Mouse (Mus musculus): ENCODE measurements around the gene Cryga. TPM values are rescaled to one million over a fixed set of nuclear protein-coding genes. Genes with fewer than 3 reads are reported as not detected.

Gene Cryga
- polyA plus RNA-seq (2014; fragmentation: Illumina TruSeq; extraction: RNeasy Lipid Tissue Mini Kit (QIAGEN cat#74804); ENCODE audit: low read depth, low replicate concordance): not detected

DNA sequence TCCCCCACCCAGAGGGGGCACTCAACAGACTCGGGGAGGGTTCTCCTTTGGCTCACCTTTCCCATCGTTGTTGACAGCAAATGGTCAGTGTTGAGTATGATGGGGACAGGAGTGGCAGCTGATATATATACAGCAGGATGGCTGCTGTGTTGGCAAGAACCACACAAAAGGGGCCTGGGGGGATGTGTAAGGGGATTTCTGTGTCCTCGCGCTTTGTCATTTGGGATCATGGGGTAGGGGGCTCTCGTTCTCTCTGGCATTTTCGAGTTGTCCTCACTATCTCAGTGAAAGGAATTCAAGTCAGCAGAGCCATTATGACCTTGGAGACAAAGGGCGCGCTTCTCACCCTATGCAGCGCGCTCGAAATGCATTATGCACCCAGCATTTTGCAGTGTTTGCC, at the start of gene Cryga:
Gene Cryga, minus strand, starts transcription at position 101 of the 400 bp plus-strand sequence.

DNA sequence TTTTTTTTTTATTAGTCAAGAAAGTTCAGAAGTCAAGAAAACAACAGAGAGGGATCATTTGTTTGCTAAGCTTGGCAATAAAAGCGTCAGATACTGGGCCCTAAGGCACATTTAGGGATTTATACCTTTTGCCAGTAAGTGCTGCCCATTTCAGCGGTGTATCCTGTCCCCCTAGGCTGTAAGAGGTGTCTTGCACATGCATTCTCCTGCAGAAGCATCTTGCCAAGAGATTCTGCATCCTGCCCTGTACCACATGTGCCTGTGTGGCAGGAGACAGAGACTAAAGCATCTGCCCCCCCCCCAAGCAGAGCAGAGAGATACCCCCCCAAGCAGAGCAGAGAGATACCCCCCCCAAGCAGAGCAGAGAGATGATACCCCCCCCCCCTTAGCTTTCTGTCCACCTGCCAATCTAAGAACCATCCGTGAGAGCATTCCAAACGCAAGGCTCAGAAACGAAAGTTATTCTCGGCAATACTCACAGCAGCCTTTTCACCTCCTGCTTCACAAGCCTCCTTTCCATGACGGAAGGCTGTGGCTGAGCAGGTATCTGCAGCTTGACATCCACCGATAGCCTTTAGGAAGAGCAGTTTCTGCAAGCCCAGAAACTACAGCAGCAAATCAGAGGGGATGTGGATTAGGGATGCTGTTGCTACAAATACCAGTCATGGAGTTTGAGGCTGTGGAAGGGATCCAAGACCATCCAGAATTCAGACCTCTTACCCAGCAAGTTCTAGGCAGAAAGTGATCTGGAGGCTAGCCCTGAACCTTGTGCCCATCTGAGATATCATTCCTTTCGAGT, 19.6 kb upstream of the Cryga start, which contains the start of gene D630023F18Rik:
Gene D630023F18Rik, minus strand, starts transcription at position 641 of the 799 bp plus-strand sequence.

DNA sequence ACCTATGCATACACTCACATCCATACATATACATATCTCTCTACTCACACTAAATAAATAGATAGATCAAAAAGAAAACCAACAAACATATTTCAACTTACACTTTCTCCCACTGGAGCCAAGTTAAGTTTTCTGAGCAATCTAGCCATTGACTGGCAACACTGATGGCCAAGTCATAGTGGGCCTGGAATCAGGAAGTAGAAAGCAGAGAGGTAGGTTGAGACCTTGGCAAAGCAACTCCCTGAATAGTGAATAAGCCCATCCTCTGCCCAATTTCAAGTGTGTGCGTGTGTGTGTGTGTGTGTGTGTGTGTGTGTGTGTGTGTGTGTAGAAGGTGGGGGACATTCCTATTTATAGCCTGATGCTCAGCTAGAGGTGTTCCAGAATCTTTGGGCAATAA, 16.3 kb upstream of the Cryga start, which contains the start of gene Gm28845:
Gene Gm28845, minus strand, starts transcription at position 121 of the 400 bp plus-strand sequence.

GRCm38 (mm10) chr1:65082188-65082587, 21.0 kb downstream of the Cryga start, which contains the start of gene Crygb:
Gene Crygb, minus strand, starts transcription at chr1:65082288.

DNA sequence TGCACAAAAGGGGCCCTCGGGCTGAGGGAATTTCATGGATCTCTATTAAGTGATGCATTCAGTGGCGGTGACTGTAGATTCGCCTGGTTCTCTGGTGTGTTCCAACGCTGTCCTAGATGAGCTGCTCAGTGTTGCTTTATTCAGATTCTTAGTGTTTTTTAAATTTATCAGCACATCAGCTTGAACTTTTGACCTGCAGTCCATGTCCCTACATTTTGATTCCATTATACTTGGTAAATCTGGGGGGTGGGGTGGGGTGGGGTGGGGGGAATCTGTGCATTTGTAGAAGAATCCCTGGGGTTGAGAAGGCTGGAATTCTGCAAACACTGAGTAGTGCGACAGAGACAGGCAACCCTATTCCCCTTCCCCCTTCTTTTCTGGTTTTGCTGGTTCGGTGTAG, 29.6 kb downstream of the Cryga start, which contains the start of gene Crygc:
Gene Crygc, minus strand, starts transcription at position 101 of the 400 bp plus-strand sequence.

GRCm38 (mm10) chr1:65063352-65063751, 39.8 kb downstream of the Cryga start, which contains the start of gene Crygd:
Gene Crygd, minus strand, starts transcription at chr1:65063452.

GRCm38 (mm10) chr1:65050952-65051351, 52.2 kb downstream of the Cryga start, which contains the start of gene Cryge:
Gene Cryge, minus strand, starts transcription at chr1:65051149.

Other genes with a start within 250 kb of the Cryga start
- gene Plekhm3, start 146.5 kb downstream of the Cryga start, polyA plus RNA-seq (2014; fragmentation: Illumina TruSeq; extraction: RNeasy Lipid Tissue Mini Kit (QIAGEN cat#74804); ENCODE audit: low read depth, low replicate concordance): 2.0 TPM
- not detected for gene Akr1cl, start 70.6 kb downstream of the Cryga start, polyA plus RNA-seq (2014; fragmentation: Illumina TruSeq; extraction: RNeasy Lipid Tissue Mini Kit (QIAGEN cat#74804); ENCODE audit: low read depth, low replicate concordance)
- not detected for gene Cryge, start 52.2 kb downstream of the Cryga start, polyA plus RNA-seq (2014; fragmentation: Illumina TruSeq; extraction: RNeasy Lipid Tissue Mini Kit (QIAGEN cat#74804); ENCODE audit: low read depth, low replicate concordance)
- not detected for gene Crygd, start 39.9 kb downstream of the Cryga start, polyA plus RNA-seq (2014; fragmentation: Illumina TruSeq; extraction: RNeasy Lipid Tissue Mini Kit (QIAGEN cat#74804); ENCODE audit: low read depth, low replicate concordance)
- gene Crygc, start 29.7 kb downstream of the Cryga start, polyA plus RNA-seq (2014; fragmentation: Illumina TruSeq; extraction: RNeasy Lipid Tissue Mini Kit (QIAGEN cat#74804); ENCODE audit: low read depth, low replicate concordance): not detected
- not detected for gene Crygb, start 21.1 kb downstream of the Cryga start, polyA plus RNA-seq (2014; fragmentation: Illumina TruSeq; extraction: RNeasy Lipid Tissue Mini Kit (QIAGEN cat#74804); ENCODE audit: low read depth, low replicate concordance)
- not detected for gene Gm28845, start 16.2 kb upstream of the Cryga start, polyA plus RNA-seq (2014; fragmentation: Illumina TruSeq; extraction: RNeasy Lipid Tissue Mini Kit (QIAGEN cat#74804); ENCODE audit: low read depth, low replicate concordance)
- gene D630023F18Rik, start 19.8 kb upstream of the Cryga start, polyA plus RNA-seq (2014; fragmentation: Illumina TruSeq; extraction: RNeasy Lipid Tissue Mini Kit (QIAGEN cat#74804); ENCODE audit: low read depth, low replicate concordance): 189 TPM
- 1,602 TPM for gene Idh1, start 83.1 kb upstream of the Cryga start, polyA plus RNA-seq (2014; fragmentation: Illumina TruSeq; extraction: RNeasy Lipid Tissue Mini Kit (QIAGEN cat#74804); ENCODE audit: low read depth, low replicate concordance)
- 22.3 TPM for gene Pikfyve, start 83.3 kb upstream of the Cryga start, polyA plus RNA-seq (2014; fragmentation: Illumina TruSeq; extraction: RNeasy Lipid Tissue Mini Kit (QIAGEN cat#74804); ENCODE audit: low read depth, low replicate concordance)
- gene Pth2r, start 178.7 kb upstream of the Cryga start, polyA plus RNA-seq (2014; fragmentation: Illumina TruSeq; extraction: RNeasy Lipid Tissue Mini Kit (QIAGEN cat#74804); ENCODE audit: low read depth, low replicate concordance): not detected

Data from kidney, adult 10 weeks (tissue).